Mouse (Mus musculus): ENCODE measurements around the gene Glyctk.
A peak's percentile ranks its signal among the peaks of the same experiment; 100 is the strongest.

Gene Glyctk

GRCm38 (mm10) chr9:106158037-106158491 lies at the start of gene Glyctk:
Glyctk (minus strand) TSS chr9:106158138.
- no peak for DNase-seq

- DNase-seq = no peak
These were observed 48.6 kb upstream of the Glyctk start for GRCm38 (mm10) chr9:106206515-106206914.

GRCm38 (mm10) chr9:106205713-106206290 lies 47.9 kb upstream of the Glyctk start:
- DNase-seq = no peak

GRCm38 (mm10) chr9:106203990-106204851 lies 46.3 kb upstream of the Glyctk start:
- peak; percentile 60 for DNase-seq

- peak; percentile 90 for DNase-seq
These were observed 45.1 kb upstream of the Glyctk start, which contains the start of gene Twf2 for GRCm38 (mm10) chr9:106202819-106203636. Twf2 (plus strand) TSS chr9:106203108.

GRCm38 (mm10) chr9:106201895-106202294 lies 44.0 kb upstream of the Glyctk start:
- DNase-seq = no peak

GRCm38 (mm10) chr9:106199535-106200272 lies 41.8 kb upstream of the Glyctk start, which contains the start of gene Ppm1m:
Ppm1m (minus strand) TSS chr9:106199746.
- DNase-seq = no peak

- peak; percentile 93 for DNase-seq
These were observed 41.1 kb upstream of the Glyctk start for GRCm38 (mm10) chr9:106198962-106199458.

- DNase-seq = no peak
These were observed 39.8 kb upstream of the Glyctk start for GRCm38 (mm10) chr9:106197732-106198131.

- DNase-seq = no peak
These were observed 39.3 kb upstream of the Glyctk start for GRCm38 (mm10) chr9:106197081-106197713.

- DNase-seq = no peak
These were observed 37.8 kb upstream of the Glyctk start for GRCm38 (mm10) chr9:106195693-106196092.

GRCm38 (mm10) chr9:106193930-106194807 lies 36.2 kb upstream of the Glyctk start:
- DNase-seq = no peak

GRCm38 (mm10) chr9:106192998-106193397 lies 35.1 kb upstream of the Glyctk start:
- DNase-seq = peak; percentile 30

GRCm38 (mm10) chr9:106192024-106192423 lies 34.1 kb upstream of the Glyctk start:
- no peak for DNase-seq

- no peak for DNase-seq
These were observed 33.4 kb upstream of the Glyctk start for GRCm38 (mm10) chr9:106191355-106191754.

- no peak for DNase-seq
These were observed 26.1 kb upstream of the Glyctk start for GRCm38 (mm10) chr9:106183996-106184395.

GRCm38 (mm10) chr9:106182146-106182545 lies 24.2 kb upstream of the Glyctk start:
- DNase-seq = no peak

- no peak for DNase-seq
These were observed 22.0 kb upstream of the Glyctk start for GRCm38 (mm10) chr9:106179964-106180363.

- no peak for DNase-seq
These were observed 21.5 kb upstream of the Glyctk start for GRCm38 (mm10) chr9:106179454-106179853.

- no peak for DNase-seq
These were observed 19.9 kb upstream of the Glyctk start for GRCm38 (mm10) chr9:106177799-106178198.

- DNase-seq = no peak
These were observed 18.8 kb upstream of the Glyctk start for GRCm38 (mm10) chr9:106176769-106177168.

All from lung, postnatal 36 days (tissue).